In the genomic region with DNA sequence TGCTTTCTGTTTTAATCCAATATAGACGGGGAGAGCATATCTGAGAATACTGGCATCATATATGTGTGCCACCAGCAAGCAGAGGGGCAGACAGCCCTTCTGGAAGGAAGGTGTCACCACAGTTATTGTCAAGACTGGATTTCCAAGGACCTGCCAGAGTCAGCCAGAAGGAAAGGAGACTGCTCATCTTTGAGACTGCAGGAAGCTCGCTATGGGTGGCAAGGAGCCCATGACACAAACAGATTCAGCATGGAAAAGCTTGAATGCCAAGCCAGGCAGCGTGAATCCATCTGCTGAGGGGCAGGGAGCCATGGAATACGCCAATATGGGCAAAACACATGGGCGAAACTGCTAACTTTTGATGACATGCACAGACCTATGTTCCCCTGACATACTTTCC, we compare ENCODE assay signal across 20 mouse cellular contexts. TPM values are rescaled to one million over a fixed set of nuclear protein-coding genes. Genes with fewer than 3 reads are reported as not detected.
DNase-seq lines count a peak whose midpoint lies in the region; ATAC-seq and TF ChIP-seq lines count a peak whose summit lies in the region.
"Had no signal": no experiment of that assay in that cellular context is flagged by ENCODE, and none has a peak within 500 bp of the region (broad histone marks: within the 10 kb centered on the region; RNA-seq: fewer than 3 reads in every experiment).

No protein-coding gene starts in this region.

- H3K9me3 ChIP-seq in forebrain, embryonic 14.5 days (replicated peaks; ENCODE audit: control insufficient read depth, low read length), result no peaks in the 10 kb centered on the region
- H3K9me3 ChIP-seq in forebrain, embryonic 12.5 days, result no peaks in the 10 kb centered on the region
- no peaks in the 10 kb centered on the region for H3K9me3 ChIP-seq in midbrain, postnatal 0 days (ENCODE audit: low read length)
- H3K9me3 ChIP-seq in midbrain, embryonic 14.5 days (ENCODE audit: control insufficient read depth, low read length), result no peaks in the 10 kb centered on the region
- H3K9me3 ChIP-seq: embryonic facial prominence, embryonic 12.5 days; hindbrain, embryonic 15.5 days; liver, embryonic 13.5 days; neural tube, embryonic 12.5 days had no signal

- no peaks in the 10 kb centered on the region for H3K4me1 ChIP-seq in forebrain, embryonic 14.5 days (ENCODE audit: control insufficient read depth, insufficient read depth, low read length)
- no peaks in the 10 kb centered on the region; the same call in 1 of the 2 replicates for H3K4me1 ChIP-seq in forebrain, embryonic 12.5 days
- no peaks in the 10 kb centered on the region for H3K4me1 ChIP-seq in midbrain, postnatal 0 days (ENCODE audit: insufficient read depth, low read length)
- H3K4me1 ChIP-seq in midbrain, embryonic 14.5 days (ENCODE audit: control insufficient read depth, insufficient read depth, low read length), result no peaks in the 10 kb centered on the region
- H3K4me1 ChIP-seq: embryonic facial prominence, embryonic 12.5 days; liver, embryonic 13.5 days; neural tube, embryonic 12.5 days had no signal

- H3K27me3 ChIP-seq in forebrain, embryonic 14.5 days (replicated peaks; ENCODE audit: control insufficient read depth, insufficient read depth, low read length), result 0 out of 2 replicates have a peak, but pooled peaks cover 1% of the 10 kb centered on the region
- peaks cover 7% of the 10 kb centered on the region; the same call in 1 of the 2 replicates for H3K27me3 ChIP-seq in forebrain, embryonic 12.5 days
- no peaks in the 10 kb centered on the region for H3K27me3 ChIP-seq in midbrain, postnatal 0 days (ENCODE audit: insufficient read depth, low read length)
- no peaks in the 10 kb centered on the region for H3K27me3 ChIP-seq in midbrain, embryonic 14.5 days (ENCODE audit: control insufficient read depth, insufficient read depth, low read length)
- H3K27me3 ChIP-seq: CH12.LX; hindbrain, embryonic 15.5 days; neural tube, embryonic 12.5 days had no signal

- H3K36me3 ChIP-seq in forebrain, embryonic 14.5 days (ENCODE audit: control insufficient read depth, insufficient read depth, low read length), result no peaks in the 10 kb centered on the region
- H3K36me3 ChIP-seq in forebrain, embryonic 12.5 days (replicated peaks), result no peaks in the 10 kb centered on the region
- H3K36me3 ChIP-seq in midbrain, postnatal 0 days (ENCODE audit: insufficient read depth, low read length), result no peaks in the 10 kb centered on the region
- no peaks in the 10 kb centered on the region for H3K36me3 ChIP-seq in midbrain, embryonic 14.5 days (ENCODE audit: control insufficient read depth, insufficient read depth, low read length)
- H3K36me3 ChIP-seq: embryonic facial prominence, embryonic 12.5 days; hindbrain, embryonic 15.5 days; liver, embryonic 13.5 days; neural tube, embryonic 12.5 days had no signal

- H3K9ac ChIP-seq in forebrain, embryonic 14.5 days (ENCODE audit: low read length), result no peak overlapping the region
- H3K9ac ChIP-seq in forebrain, embryonic 12.5 days, result no peak overlapping the region
- no peak overlapping the region for H3K9ac ChIP-seq in midbrain, postnatal 0 days (replicated peaks; ENCODE audit: low read length, poor library complexity, severe bottlenecking)
- no peak overlapping the region for H3K9ac ChIP-seq in midbrain, embryonic 14.5 days (replicated peaks; ENCODE audit: low read length)
- H3K9ac ChIP-seq: embryonic facial prominence, embryonic 12.5 days; hindbrain, embryonic 15.5 days; liver, embryonic 13.5 days; neural tube, embryonic 12.5 days had no signal

- H3K27ac ChIP-seq in forebrain, embryonic 14.5 days (ENCODE audit: low read depth, low read length), result no peak overlapping the region
- no peak overlapping the region for H3K27ac ChIP-seq in forebrain, embryonic 12.5 days
- H3K27ac ChIP-seq in midbrain, postnatal 0 days (ENCODE audit: low read depth, low read length), result no peak overlapping the region
- no peak overlapping the region for H3K27ac ChIP-seq in midbrain, embryonic 14.5 days (replicated peaks; ENCODE audit: low read depth, low read length)
- H3K27ac ChIP-seq: embryonic facial prominence, embryonic 12.5 days; hindbrain, embryonic 15.5 days; liver, embryonic 13.5 days; neural tube, embryonic 12.5 days had no signal

- no peak overlapping the region for H3K4me2 ChIP-seq in forebrain, embryonic 14.5 days (ENCODE audit: low read length)
- no peak overlapping the region for H3K4me2 ChIP-seq in forebrain, embryonic 12.5 days
- no peak overlapping the region for H3K4me2 ChIP-seq in midbrain, postnatal 0 days (ENCODE audit: low read depth, low read length, poor library complexity, severe bottlenecking)
- H3K4me2 ChIP-seq in midbrain, embryonic 14.5 days (ENCODE audit: low read length), result no peak overlapping the region
- H3K4me2 ChIP-seq: embryonic facial prominence, embryonic 12.5 days; hindbrain, embryonic 15.5 days; liver, embryonic 13.5 days; neural tube, embryonic 12.5 days had no signal

- ATAC-seq in forebrain, embryonic 14.5 days, result peak; percentile 72; the same call in 1 of the 2 replicates
- no peak for ATAC-seq in forebrain, embryonic 12.5 days (ENCODE audit: low FRiP score)
- no peak for ATAC-seq in midbrain, postnatal 0 days (ENCODE audit: low FRiP score)
- ATAC-seq in midbrain, embryonic 14.5 days (ENCODE audit: low FRiP score, low TSS enrichment), result no peak
- ATAC-seq: activated CD4-positive, CD25-positive, alpha-beta regulatory T cell, adult 4 months; lung, postnatal 0 days had no signal

- no peak for TF ChIP-seq CTCF in midbrain, postnatal 0 days (IDR thresholded peaks at IDR 0.05)

- peak; percentile 81 for DNase-seq in forebrain, embryonic 14.5 days (ENCODE audit: low spot score)
- DNase-seq in midbrain, postnatal 0 days (ENCODE audit: low spot score), result peak; percentile 62
- DNase-seq in midbrain, embryonic 14.5 days, result no peak
- peak; percentile 85 for DNase-seq in cerebellum, adult 8-10 months
- DNase-seq in layer of hippocampus, postnatal 14 days (ENCODE audit: low spot score in 2 of 2), result peak; percentile 47 to 66
- no peak for DNase-seq in adipocyte (ENCODE audit: low spot score)
- no peak for DNase-seq in urinary bladder, postnatal 36 days (ENCODE audit: low spot score in 2 of 2)
- DNase-seq: adrenal gland, postnatal 36 days; heart, postnatal 10 days; kidney, adult 8-10 months; kidney, postnatal 4 days; liver, embryonic 13.5 days; thymus, postnatal 25 days had no signal

- no peak overlapping the region for H3K4me3 ChIP-seq in forebrain, embryonic 14.5 days (ENCODE audit: low read depth, low read length)
- H3K4me3 ChIP-seq in forebrain, embryonic 12.5 days (replicated peaks), result no peak overlapping the region
- no peak overlapping the region for H3K4me3 ChIP-seq in midbrain, postnatal 0 days (ENCODE audit: low read depth, low read length)
- no peak overlapping the region for H3K4me3 ChIP-seq in midbrain, embryonic 14.5 days (replicated peaks; ENCODE audit: low read depth, low read length)
- H3K4me3 ChIP-seq: embryonic facial prominence, embryonic 12.5 days; hindbrain, embryonic 15.5 days; liver, embryonic 13.5 days; neural tube, embryonic 12.5 days had no signal

- 64% methylated on average over 5 of the region's 5 CpGs for WGBS in forebrain, embryonic 14.5 days
- WGBS in forebrain, embryonic 12.5 days, result 89% methylated on average over 5 of the region's 5 CpGs
- 89% methylated on average over 5 of the region's 5 CpGs for WGBS in midbrain, postnatal 0 days
- 82% methylated on average over 5 of the region's 5 CpGs for WGBS in midbrain, embryonic 14.5 days

RNA-seq across cellular contexts. Expression of a gene that starts 6.9 kb away (rescaled TPM):
- 0.78 and 0.97 TPM in 2 replicates for polyA plus RNA-seq in forebrain, embryonic 14.5 days (2014; fragmentation: Nextera tagmentation; extraction: Ambion mirVana)
- polyA plus RNA-seq in forebrain, embryonic 12.5 days (2016; fragmentation: Nextera tagmentation; extraction: Ambion mirVana), result 3.5 and 3.7 TPM in 2 replicates
- 4.6 and 5.2 TPM in 2 replicates for total RNA-seq in midbrain, postnatal 0 days (2014; rRNA removed)
- polyA plus RNA-seq in midbrain, postnatal 0 days (2015; fragmentation: Nextera tagmentation; extraction: Ambion mirVana), result 0.50 and 0.64 TPM in 2 replicates
- polyA plus RNA-seq in midbrain, embryonic 14.5 days (2014; fragmentation: Nextera tagmentation; extraction: Ambion mirVana), result 0.86 and 2.0 TPM in 2 replicates
- 1 to 10 TPM; 5.9 to 7.0 TPM for total RNA-seq in layer of hippocampus, postnatal 14 days (2021)
- total RNA-seq: CH12.LX had no signal

RNA-seq across cellular contexts. Expression of a gene that starts 44.1 kb away (rescaled TPM):
- polyA plus RNA-seq in forebrain, embryonic 14.5 days (2014; fragmentation: Nextera tagmentation; extraction: Ambion mirVana), result 103 and 123 TPM in 2 replicates
- polyA plus RNA-seq in forebrain, embryonic 12.5 days (2016; fragmentation: Nextera tagmentation; extraction: Ambion mirVana), result 155 and 156 TPM in 2 replicates
- 22.2 and 34.8 TPM in 2 replicates for total RNA-seq in midbrain, postnatal 0 days (2014; rRNA removed)
- polyA plus RNA-seq in midbrain, postnatal 0 days (2015; fragmentation: Nextera tagmentation; extraction: Ambion mirVana), result 50.5 and 50.7 TPM in 2 replicates
- 75.9 and 87.0 TPM in 2 replicates for polyA plus RNA-seq in midbrain, embryonic 14.5 days (2014; fragmentation: Nextera tagmentation; extraction: Ambion mirVana)
- 10 to 100 TPM; 10.4 to 11.7 TPM for total RNA-seq in layer of hippocampus, postnatal 14 days (2021)

Comparison
In these comparisons a context has a peak if more than half of its experiments do, and no peak if none do; other contexts are left out.
1. DNase-seq: peak in forebrain, embryonic 14.5 days (single experiment), midbrain, postnatal 0 days (single experiment), cerebellum, adult 8-10 months (single experiment) and layer of hippocampus, postnatal 14 days (2 of 2); none in midbrain, embryonic 14.5 days (single experiment), adipocyte (single experiment) and urinary bladder, postnatal 36 days (0 of 2).